Mouse (Mus musculus): Measurements from ENCODE around the gene Klk1b8.
"Not testable (repeated sequence)": the region's sequence is repeated elsewhere in the genome, so short reads cannot be mapped to it uniquely, and the experiment has no call there.

- TF ChIP-seq POLR2A, CTCF (IDR thresholded peaks at IDR 0.05; ENCODE audit: extremely low read depth, insufficient read depth, low read length): not testable (repeated sequence)
Measured at GRCm38 (mm10) chr7:43975761-43976160, 25.3 kb downstream of the Klk1b8 start, which contains the start of gene Klk1b9.
